Mouse (Mus musculus): ENCODE results near the gene Wdhd1.

- TF ChIP-seq CTCF (IDR thresholded peaks at IDR 0.05; ENCODE audit: control insufficient read depth, insufficient read depth, insufficient read length) (peak; percentile 94), MAX (IDR thresholded peaks at IDR 0.05) (peak; percentile 92)
These were observed 21.2 kb upstream of the Wdhd1 start, which contains the start of gene Mapk1ip1l for GRCm38 (mm10) chr14:47297785-47298407.

Measured in C2C12 (cell line).